Mouse (Mus musculus) cerebellum, adult 11 months (tissue): ENCODE data around the gene Astl.
"Not testable (repeated sequence)": the region's sequence is repeated elsewhere in the genome, so short reads cannot be mapped to it uniquely, and the experiment has no call there.

Source experiments
- DNase-seq: peaks from one replicate; pipeline ENCODE4 v3.0.0; 2022

The Astl gene

DNA sequence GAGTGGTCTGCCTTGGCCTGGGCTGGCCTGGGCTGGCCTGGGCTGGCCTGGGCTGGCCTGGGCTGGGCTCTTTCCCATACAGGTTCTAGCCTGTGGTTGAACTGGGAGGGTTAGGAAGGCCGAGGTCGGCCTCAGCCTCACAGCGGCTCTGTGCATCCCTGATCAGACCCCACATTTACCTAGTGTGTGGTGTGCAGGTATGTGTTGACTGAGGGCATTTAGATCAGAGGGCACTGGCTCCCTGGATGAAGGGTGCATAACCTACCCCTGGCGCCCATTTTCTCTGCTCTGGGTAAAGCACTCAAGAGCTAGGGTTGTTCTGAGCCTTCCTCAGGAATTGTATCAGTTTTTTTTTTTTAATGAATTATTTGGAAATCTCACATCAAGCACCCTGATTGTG lies at the start of gene Astl:
TSS of gene Astl (plus strand) at position 224 of the 400 bp plus-strand sequence.
- DNase-seq = no peak

DNA sequence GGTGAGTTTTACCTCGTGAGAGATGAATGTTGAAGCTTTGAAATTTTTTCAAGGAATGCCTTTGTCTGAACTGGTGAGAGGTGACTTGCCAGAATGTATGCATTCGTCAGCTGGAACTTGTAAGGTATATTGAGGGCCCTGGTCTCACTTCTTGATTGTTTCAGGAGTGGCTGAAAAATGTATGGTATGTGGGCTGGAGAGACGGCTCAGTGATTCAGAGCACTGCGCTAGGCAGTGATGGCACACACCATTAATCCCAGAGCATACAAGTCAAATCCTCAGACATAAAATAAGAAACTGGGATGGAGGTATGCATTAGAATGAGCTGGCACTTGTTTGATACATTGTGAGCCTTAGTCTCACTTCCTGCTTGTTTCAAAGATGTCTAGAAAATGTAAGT lies 46.2 kb upstream of the Astl start:
- DNase-seq = no peak

DNA sequence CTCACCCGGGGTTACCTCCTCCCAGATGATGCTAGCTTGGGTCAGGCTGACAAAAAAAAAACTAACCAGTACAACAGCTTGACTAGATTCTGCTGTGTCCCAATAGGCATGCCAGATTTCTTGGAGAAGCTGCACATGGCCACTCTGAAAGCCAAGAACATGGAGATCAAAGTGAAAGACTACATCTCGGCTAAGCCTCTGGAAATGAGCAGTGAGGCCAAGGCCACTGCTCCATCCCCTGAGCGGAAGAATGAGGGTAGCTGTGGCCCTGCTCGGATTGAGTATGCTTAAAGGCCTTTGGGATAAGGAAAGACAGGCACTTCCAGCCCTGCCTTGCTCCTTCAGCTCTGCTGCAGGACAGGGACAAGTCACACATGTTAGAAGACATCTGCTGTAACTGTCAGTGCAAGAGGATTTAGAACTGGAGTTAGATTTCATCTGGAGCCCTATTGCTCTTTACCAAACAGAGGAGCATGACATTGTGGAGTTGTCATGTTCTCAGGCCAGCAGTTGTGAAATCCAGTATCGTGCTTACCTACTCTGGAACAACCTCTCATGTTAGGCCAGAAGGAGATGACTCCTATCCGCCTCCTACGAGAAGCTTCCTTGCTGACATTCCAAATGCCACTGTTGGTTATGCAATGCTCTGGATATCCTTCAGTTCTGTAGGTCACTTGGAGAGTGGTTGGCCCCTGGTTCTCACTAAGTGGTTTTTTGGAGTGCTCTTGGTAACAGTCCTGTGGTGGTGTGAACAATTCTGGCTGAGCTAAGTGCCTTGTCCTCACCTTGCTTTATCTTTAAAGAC lies 41.2 kb upstream of the Astl start:
- DNase-seq = no peak

DNA sequence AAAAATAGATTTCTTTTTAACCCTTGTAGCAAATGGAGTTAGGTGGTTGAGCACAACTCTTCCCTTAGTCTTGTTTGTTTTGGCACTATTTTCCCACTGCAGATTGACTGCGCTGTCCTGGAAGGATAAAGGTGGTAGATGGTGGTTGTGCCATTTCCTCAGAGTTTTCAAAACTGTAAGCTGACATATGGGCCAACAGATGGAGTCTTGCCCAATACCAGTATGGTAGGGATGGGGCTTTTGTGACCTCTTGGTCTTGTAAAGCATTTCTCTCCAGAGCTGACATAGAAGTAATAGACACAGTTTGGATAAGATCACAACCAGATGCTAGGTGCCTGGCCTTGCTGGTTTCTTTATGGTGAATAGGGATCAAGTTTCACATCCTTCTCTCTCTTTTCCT lies 40.4 kb upstream of the Astl start:
- DNase-seq = peak; percentile 10

DNA sequence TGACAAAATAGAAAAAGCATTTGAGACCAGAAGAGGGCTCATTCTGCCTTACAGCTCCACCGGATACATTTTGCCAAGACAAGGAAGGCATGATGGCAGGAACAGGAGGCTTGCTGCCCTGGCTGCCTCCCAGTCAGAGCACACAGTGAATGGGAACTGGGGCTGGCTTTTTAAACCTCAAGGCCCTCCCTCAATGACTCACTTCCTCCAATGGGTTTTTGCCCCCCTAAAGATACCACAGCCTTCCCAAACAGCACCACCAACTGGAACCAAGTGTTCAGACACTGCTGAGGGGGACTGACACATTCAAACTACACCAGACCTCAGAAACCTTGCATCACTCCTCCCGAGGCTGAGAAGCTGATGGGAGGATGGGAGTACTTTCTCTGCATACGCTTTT lies 37.7 kb upstream of the Astl start:
- DNase-seq = no peak

DNA sequence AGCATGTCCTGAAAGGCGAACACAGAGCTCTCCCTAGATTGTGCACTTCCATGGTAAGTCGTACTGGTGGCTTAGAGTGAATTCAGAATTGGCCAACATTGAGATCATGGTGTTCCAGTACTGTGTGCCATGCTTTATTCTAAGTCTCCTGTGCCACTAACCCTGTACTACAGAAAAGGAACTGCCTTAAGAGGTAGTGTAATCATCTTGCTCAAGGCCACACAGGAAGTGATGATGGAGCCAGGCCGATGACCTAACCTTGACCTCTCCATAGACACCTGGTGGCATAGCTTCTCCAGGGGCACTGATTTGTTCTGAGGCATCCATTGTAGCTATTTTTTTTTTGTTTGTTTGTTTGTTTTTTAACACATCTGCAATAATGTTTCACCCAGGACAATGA lies 36.6 kb upstream of the Astl start:
- DNase-seq = no peak

DNA sequence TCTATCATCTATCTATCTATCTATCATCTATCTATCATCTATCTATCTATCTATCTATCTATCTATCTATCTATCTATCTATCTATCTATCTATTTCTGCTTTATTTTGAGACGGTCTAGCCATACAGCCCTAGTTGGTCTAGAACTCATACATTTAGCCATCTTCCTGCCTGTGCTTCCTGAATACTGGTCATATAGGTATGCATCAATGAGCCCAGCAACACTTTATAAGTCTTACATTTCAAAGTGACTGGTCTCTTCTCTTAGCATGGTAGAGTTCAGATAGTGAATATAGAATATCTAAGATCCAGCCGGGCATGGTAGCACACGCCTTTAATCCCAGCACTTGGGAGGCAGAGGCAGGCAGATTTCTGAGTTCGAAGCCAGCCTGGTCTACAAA lies 34.2 kb upstream of the Astl start:
- DNase-seq = not testable (repeated sequence)

DNA sequence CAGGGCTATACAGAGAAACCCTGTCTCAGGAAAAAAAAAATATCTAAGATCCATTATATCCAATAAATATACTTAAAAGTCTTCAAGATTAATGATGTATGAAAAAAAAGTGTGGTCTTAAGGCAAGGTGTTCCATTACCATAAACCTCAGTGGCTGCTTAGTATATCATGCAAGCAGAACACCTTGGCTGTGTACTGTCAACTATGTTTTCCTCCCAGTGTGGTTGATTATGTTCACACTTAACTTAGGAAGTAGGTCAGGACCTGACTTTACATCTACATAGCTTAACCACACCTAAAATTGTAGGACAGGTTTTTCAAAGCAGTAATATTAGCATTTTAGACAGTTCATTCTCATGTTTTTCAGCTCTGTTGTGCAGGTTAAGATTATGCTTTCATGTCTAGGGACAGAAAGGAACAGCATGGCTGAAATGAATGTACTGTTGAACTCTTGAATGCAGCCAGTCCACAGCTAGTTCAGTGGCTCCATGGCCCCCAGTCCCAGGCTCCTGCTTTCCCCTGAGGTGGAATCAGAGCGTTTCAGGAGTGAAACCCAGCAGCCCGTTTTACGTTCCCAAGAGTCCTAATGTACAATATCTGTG lies 33.7 kb upstream of the Astl start:
- no peak for DNase-seq

DNA sequence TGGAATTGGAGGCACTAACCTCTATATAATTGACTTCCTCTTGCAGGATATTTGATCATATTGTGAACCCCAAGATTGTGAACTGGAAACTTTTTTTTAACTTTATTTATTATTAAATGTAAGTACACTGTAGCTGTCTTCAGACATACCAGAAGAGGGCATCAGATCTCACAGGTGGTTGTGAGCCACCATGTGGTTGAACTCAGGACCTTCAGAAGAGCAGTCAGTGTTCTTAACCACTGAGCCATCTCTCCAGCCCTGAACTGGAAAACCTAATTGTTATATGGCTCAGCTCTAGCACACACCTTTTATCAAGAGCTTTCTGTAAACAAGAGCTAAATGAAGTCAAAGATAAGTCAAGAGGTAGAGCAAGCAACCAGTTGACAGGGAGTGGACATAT lies 32.3 kb upstream of the Astl start:
- no peak for DNase-seq

DNA sequence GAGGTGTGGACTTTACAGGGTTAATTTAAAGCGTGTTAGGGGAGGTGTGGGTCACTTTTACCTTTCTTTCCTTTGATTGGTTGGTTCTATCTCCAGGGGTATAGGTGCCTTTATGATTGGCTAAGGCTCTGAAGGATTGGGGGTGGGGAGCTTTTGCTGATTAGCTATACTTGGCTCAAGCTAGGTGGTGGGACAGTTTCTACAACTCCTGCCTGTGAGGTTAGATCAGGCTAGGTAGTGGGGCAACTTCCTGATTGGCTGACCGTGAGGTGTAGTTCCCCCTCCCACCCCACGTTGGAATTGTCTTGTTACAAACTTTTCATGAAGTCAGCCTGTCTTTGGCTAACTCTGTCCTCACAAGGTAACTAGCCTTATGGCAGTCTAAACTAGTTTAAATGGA lies 31.3 kb upstream of the Astl start:
- DNase-seq = no peak

DNA sequence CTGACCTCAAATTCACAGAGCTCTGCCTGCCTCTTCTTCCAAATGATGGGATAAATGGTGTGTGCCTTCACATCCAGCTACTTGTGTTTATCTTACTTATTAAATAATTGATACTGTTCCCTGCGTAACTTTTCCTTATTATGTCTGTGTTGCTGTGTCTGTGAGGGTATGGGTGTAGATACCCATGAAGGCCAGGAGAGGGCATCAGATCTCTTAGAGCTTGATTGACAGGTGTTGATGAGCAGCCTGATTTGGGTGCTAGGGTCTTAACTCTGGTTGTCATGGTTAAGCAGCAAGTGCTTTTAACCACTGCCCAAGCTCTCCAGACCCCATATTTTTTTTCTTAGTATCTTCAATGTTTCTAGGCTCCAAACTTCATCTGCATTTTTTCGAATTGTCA lies 29.8 kb upstream of the Astl start:
- DNase-seq = no peak

DNA sequence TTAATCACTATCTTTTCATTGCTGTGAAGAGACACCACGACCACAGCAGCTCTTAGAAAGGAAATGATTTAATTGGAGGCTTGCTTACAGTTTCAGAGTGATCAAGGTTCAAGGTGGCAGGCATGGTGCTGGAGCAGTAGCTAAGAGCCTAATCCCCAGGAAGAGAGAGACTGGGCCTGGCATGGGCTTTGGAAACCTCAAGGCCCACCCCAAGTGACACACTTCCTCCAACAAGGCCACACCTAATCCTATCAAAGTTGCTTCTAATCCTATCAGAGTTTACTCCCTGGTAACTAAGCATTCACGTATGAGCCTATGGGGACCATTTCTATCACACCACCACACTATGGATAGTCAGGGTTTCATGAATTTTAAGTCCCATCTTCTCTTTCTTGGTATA lies 28.2 kb upstream of the Astl start:
- no peak for DNase-seq

DNA sequence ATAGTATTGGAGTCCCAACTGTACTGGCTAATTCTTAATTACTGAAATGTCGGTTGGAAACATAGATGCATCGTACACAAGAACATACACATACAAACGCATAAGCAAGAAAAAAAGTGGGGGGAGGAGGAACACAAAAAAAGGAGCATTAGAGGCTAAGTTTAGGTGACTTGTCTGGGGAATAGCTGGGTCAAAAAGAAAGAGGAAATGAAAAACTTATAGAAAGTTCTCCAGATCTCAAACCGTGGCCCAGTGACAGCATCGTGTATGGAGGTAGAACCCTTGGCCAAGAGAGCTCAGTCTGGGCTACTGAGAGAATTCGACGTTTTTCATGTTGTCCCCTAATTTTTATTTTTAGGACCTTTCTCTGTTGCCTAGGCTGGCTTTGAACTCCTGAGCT lies 27.8 kb upstream of the Astl start:
- DNase-seq = no peak

DNA sequence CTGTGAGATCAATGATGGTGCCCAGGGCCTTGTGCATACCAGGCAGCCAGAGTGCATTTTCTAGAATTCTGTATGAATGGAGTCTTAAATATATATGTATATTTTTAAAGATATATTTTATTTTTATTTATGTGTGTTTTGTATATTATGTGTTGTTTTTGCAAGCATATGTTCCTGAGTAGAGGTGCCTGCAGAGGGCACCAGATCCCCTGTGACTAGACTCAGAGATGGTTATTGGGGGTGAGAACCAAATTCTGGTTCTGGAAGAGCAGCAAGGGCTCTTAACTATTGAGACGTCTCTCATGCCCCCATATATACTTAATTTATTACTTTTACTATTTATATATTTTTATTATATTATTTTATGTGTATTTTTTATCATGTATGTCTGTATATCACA lies 27.2 kb upstream of the Astl start:
- DNase-seq = no peak

DNA sequence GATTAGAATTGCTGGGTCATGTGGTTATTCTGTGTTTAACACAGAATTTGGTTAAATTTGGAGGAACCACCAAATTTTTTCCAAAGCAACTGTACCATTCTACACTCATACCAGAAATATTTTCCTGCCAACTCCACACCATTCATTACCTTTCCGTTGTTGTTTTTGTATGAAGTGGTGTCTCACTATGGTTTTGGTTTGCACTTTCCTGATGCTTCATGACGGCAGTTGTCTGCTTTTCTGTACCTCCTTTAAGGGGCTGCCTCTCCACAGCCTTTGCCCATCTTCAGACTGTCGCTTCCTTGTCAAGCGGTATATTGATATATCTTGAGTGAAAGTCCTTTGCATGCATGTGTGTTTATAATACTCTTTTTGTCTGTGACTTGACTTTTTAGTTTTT lies 25.6 kb upstream of the Astl start:
- DNase-seq = no peak

DNA sequence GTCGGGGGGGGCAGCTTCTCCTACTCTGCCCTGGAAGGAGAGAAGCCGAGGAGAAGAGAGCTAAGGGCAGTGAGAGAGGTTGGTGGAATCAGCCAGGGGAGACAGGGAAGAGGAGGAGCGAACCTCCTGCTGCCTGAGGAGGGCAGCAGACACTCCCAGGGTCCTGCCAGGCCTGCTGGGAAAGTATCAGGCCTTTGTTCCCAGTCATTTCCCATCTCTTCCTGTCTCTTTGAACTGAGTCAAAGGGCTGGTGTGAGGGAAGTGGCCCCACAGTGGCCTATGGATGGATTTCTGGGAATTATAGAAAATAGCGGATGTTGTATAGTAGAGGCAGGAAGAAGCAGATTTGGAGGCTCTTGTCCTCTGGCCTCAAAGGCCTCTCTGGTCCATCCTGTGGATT lies 24.6 kb upstream of the Astl start:
- no peak for DNase-seq

DNA sequence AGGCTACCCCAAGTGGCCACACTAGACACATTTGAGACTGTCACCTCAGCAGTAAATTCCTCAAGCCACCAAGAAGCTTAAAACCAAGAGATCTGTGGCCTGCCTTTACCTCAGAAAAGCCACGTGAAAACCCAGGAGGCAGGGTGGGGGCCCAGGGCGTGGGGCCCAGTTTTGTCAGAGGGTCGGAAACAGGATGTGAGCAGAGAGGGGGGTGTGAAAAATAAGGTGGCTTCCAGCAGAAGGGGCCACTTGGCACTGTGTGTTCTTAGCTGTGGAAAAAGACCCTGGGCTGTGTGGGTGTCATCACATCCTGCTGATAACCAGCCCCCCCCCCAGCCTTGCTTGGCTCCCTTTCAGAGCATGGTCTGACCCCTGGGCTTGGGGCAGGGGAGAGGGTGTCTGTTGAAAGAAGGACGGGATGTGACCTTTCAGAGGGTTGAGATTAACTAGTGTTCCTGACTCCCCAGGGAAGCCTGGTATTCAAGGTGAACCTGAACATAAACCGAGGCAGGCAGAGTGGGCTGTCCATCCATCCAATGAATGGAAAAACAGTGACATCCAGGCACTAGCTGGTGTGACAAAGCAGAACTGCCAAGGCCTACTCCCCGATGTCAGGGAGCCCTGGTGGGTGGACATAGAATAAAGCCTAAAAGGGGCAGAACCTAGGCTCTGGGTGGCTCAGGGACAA lies 23.8 kb upstream of the Astl start:
- DNase-seq = no peak

DNA sequence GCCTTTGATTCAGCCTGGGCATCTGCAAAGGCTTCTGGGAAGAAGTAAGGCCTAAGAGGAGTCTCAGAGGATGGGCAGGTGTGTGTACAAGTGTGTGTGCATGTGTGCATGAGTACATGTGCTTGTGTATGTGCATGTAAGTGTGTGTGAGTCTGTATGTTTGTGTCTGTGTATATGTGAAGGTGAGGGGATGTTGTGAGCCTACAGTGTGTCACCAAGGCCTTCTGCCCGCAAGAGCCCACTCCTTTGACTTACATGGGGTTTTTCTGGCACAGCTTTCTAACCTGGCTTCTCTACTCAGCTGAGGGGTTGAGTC lies 23.3 kb upstream of the Astl start:
- DNase-seq = no peak

DNA sequence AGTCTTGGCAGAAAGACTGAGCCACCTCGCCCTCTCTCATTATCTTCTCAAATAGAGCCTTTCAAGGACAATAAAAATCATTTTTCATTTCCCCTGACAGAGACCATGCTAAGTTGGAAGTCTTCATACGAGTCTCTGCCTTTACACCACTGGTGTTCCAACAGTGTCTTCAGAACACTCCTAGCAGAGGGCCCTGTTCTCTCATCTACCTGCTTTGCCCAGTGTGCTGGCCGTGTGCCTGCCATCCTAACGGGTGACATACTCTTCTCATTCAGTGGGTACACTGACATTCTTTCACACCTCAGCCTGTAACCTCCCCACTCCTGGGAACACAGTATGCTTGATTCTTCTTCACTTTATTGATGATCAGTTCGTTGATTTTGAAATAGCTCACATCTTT lies 22.0 kb upstream of the Astl start:
- DNase-seq = no peak

DNA sequence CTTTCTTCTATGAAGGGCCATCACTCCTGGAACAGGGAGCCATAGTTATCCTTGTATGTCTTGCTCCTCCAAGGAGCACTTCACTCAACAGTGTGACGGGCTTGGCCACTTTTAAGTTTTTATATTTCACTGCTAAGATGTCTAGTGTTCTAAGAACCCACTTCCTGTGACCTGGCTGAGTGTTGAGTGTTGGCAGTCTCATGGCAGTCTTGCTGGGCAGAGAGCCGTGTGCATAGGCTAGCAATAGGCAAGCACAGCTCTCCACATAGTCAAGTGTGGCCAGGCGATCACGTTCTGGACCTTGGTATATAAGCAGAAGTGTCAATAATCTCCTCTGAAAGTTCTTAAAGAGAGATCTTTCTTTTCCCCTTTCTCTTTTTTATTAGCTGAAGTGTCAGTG lies 20.3 kb upstream of the Astl start:
- no peak for DNase-seq

DNA sequence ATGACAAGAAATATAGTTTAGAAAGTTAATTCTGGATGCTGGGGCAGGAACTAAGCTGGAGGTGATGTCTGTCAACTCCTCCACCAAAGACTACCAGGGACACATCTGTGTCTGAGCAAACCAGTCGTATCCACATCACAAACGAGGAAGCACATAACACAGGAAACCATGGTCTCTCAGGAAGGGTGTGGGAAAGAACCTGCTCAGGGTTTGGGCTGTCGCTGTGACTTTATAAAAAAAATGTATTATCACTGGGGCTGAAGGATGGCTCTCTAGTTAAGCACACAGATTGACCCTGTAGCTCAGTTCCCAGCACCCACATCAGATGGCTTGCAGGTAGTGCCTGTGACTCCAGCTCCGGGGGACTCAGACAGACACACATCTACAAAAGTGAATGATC lies 19.4 kb upstream of the Astl start:
- no peak for DNase-seq

DNA sequence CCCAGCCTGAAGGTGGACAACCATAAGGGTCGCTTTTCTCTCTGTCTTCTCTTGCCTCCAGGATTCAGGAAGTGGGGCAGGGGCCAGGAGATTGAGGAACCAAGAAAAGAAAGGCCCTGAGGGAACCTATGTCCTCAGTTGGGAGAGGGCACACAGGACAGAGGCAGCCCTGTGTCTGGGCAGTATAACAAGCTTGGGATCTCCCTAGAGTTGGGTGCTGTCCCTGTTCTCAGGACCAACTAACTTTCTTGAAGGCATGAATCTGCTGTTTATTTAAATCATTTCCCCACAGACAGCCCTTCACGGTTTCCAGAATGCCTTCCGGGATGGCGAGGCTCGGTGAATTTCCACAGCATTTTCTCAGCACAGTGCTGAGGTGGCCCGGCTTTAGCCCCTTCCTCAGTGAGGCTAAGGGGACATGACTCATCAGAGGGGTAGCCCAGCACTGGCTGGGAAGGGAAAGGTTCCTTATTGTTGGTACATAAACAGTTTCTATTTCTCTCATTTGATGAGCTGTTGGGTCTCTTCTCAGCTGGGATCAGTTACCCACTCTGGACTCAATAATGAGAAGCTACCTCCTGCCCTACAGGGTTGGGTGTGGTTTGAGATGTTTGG lies 15.7 kb upstream of the Astl start:
- DNase-seq = no peak

DNA sequence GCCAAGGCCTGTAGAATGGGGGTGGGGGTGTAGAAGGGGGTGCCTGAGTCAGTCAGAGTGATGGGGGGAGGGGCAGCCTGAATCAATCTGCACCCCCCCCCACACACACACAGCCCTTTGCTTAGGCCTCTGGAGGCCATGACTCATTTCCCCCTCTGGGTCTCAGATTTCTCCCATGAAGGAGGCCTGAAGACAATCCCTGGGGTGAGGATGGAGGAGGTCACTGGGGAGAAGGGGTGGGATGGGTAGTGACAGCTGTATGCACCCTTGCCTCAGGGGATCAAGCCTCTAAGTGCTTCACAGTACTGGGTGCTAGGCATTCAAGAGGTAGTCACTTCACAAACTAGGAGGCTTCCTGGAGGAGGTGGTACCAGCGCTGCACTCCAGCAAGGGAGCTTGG lies 14.8 kb upstream of the Astl start:
- DNase-seq = no peak

DNA sequence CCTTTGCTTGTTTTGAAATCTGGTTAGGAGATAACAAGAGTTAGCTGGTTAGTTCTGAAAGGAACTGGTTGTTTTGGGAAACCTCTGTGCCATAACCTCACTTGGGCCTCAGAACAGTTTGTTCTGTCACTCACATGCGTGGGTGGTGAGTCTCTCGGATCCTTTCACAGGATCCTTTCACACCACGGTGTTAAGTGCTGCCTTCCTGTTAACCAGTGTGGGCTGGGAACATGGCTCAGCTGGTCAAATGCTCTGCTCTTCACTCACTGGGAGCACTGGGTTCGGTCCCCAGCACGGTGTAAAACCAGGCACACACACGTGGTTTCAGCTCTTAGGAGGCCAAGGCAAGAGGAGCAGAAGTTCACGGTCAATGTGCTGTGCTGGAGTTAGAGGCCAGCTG lies 14.0 kb upstream of the Astl start:
- DNase-seq = no peak
